Mouse (Mus musculus): ENCODE data around the gene Atp6v0d1. TPM values are rescaled to one million over a fixed set of nuclear protein-coding genes. Genes with fewer than 3 reads are reported as not detected.

The Atp6v0d1 gene
- total RNA-seq, 2 experiments from 2014 or later, result 293 to 332 TPM

GRCm38 (mm10) chr8:105476161-105476560, 89.7 kb downstream of the Atp6v0d1 start:
- DNase-seq (ENCODE audit: extremely low spot score in 1 of 2, low spot score in 1 of 2), result no peak

GRCm38 (mm10) chr8:105475742-105476141, 90.1 kb downstream of the Atp6v0d1 start:
- no peak for DNase-seq (ENCODE audit: extremely low spot score in 1 of 2, low spot score in 1 of 2)

- no peak for DNase-seq (ENCODE audit: extremely low spot score in 1 of 2, low spot score in 1 of 2)
Observed at GRCm38 (mm10) chr8:105475254-105475653, 90.6 kb downstream of the Atp6v0d1 start.

- no peak for DNase-seq (ENCODE audit: extremely low spot score in 1 of 2, low spot score in 1 of 2)
Observed at GRCm38 (mm10) chr8:105474680-105475079, 91.2 kb downstream of the Atp6v0d1 start.

Small RNA genes within 50 kb of the gene (microRNA-seq; reads per million reads assigned to microRNA genes)
- 0.74 to 1.00 reads per million in 2 experiments for gene Mir1966

Other genes starting within 250 kb of the Atp6v0d1 start
- gene Lrrc29, start 239.8 kb downstream of the Atp6v0d1 start, total RNA-seq (2021), result 1 to 10 TPM; 4.0 to 9.2 TPM
- gene Tmem208, start 239.7 kb downstream of the Atp6v0d1 start, total RNA-seq (2021), result 10 to 100 TPM; 40.7 to 45.2 TPM
- 1 to 10 TPM; 1.7 to 2.8 TPM for gene Fhod1, start 218.1 kb downstream of the Atp6v0d1 start, total RNA-seq (2021)
- 10 to 100 TPM; 12.5 to 13.4 TPM for gene Slc9a5, start 217.2 kb downstream of the Atp6v0d1 start, total RNA-seq (2021)
- 1 to 10 TPM in 1 of 2 experiments, under 1 TPM in 1; 0.49 to 1.1 TPM for gene Plekhg4, start 192.8 kb downstream of the Atp6v0d1 start, total RNA-seq (2021)
- gene Kctd19, start 152.5 kb downstream of the Atp6v0d1 start, total RNA-seq (2021), result not detected
- under 1 TPM; 0.34 to 0.59 TPM for gene Lrrc36, start 152.5 kb downstream of the Atp6v0d1 start, total RNA-seq (2021)
- 10 to 100 TPM; 26.7 to 33.7 TPM for gene Tppp3, start 94.5 kb downstream of the Atp6v0d1 start, total RNA-seq (2021)
- 10 to 100 TPM; 27.6 to 34.0 TPM for gene Zdhhc1, start 69.1 kb downstream of the Atp6v0d1 start, total RNA-seq (2021)
- under 1 TPM in 1 of 2 experiments, not detected in 1; 0.15 TPM for gene Hsd11b2, start 47.3 kb downstream of the Atp6v0d1 start, total RNA-seq (2021)
- 10 to 100 TPM; 83.2 to 92.9 TPM for gene Ripor1, start 39.2 kb upstream of the Atp6v0d1 start, total RNA-seq (2021)
- 10 to 100 TPM; 63.3 to 71.7 TPM for gene Ctcf, start 70.5 kb upstream of the Atp6v0d1 start, total RNA-seq (2021)
- not detected for gene Agrp, start 71.3 kb upstream of the Atp6v0d1 start, total RNA-seq (2021)
- 10 to 100 TPM; 70.2 to 79.8 TPM for gene Carmil2, start 120.2 kb upstream of the Atp6v0d1 start, total RNA-seq (2021)
- 10 to 100 TPM; 39.8 to 41.9 TPM for gene Acd, start 135.1 kb upstream of the Atp6v0d1 start, total RNA-seq (2021)
- 10 to 100 TPM; 34.8 to 38.4 TPM for gene Pard6a, start 135.1 kb upstream of the Atp6v0d1 start, total RNA-seq (2021)
- gene 4933405L10Rik, start 141.6 kb upstream of the Atp6v0d1 start, total RNA-seq (2021), result not detected
- 1 to 10 TPM; 8.2 to 9.9 TPM for gene Enkd1, start 142.2 kb upstream of the Atp6v0d1 start, total RNA-seq (2021)
- 10 to 100 TPM; 19.2 to 23.1 TPM for gene Gfod2, start 192.6 kb upstream of the Atp6v0d1 start, total RNA-seq (2021)

Data from layer of hippocampus, postnatal 25 days (tissue).